Mouse (Mus musculus): ENCODE measurements around the gene Psmd2.
A peak's percentile ranks its signal among the peaks of the same experiment; 100 is the strongest.
"Not testable (repeated sequence)": the region's sequence is repeated elsewhere in the genome, so short reads cannot be mapped to it uniquely, and the experiment has no call there.

Gene Psmd2

GRCm38 (mm10) chr16:20668013-20668412, 16.6 kb downstream of the Psmd2 start, which contains the start of gene Eif4g1:
Eif4g1 (plus strand) TSS chr16:20668313.
- DNase-seq: not testable (repeated sequence)

GRCm38 (mm10) chr16:20670291-20670690, 18.8 kb downstream of the Psmd2 start:
- DNase-seq: no peak

DNA sequence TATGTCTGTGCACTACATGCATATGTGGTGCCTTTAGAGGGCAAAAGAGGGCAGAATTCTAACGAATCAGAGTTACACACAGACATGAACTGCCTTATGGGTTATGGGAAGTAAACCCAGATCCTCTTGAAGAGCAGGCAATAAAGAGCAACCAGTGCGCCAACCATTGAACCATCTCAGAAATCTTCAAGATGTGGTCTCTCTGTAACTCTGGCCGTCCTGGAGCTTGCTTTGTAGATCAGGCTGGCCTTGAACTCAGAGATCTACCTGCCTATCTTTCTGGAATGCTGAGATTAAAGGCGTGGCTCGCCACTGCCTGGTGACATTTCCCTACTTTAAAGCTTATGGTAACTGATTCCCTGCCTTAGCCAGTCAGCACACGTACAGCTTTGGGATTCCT, 20.4 kb downstream of the Psmd2 start:
- DNase-seq: no peak

GRCm38 (mm10) chr16:20672500-20672902, 21.0 kb downstream of the Psmd2 start:
- peak; percentile 93 to 94 for DNase-seq

- DNase-seq: peak in 1 of 2 experiments; percentile 20
Observed at GRCm38 (mm10) chr16:20672965-20673705, 21.7 kb downstream of the Psmd2 start.

- DNase-seq: peak; percentile 38 to 45
Observed at GRCm38 (mm10) chr16:20673706-20674303, 22.4 kb downstream of the Psmd2 start.

DNA sequence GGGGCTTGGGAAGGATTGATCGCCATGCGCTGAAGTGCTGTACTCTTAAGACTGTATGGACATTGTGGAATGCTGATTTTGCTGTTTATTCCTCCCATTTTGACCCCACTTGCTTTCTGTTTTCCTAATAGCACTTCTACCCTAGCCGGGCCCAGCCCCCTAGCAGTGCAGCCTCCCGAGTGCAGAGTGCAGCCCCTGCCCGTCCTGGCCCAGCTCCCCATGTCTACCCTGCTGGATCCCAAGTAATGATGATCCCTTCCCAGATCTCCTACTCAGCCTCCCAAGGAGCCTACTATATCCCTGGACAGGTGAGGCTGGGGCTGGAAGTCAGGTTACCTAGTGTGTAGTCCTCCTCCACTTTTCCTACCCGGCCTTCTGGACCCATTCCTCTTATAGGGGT, 23.8 kb downstream of the Psmd2 start:
- DNase-seq: no peak

- DNase-seq: no peak
Observed at GRCm38 (mm10) chr16:20676702-20677101, 25.2 kb downstream of the Psmd2 start.

- no peak for DNase-seq
Observed at GRCm38 (mm10) chr16:20677380-20677779, 25.9 kb downstream of the Psmd2 start.

DNA sequence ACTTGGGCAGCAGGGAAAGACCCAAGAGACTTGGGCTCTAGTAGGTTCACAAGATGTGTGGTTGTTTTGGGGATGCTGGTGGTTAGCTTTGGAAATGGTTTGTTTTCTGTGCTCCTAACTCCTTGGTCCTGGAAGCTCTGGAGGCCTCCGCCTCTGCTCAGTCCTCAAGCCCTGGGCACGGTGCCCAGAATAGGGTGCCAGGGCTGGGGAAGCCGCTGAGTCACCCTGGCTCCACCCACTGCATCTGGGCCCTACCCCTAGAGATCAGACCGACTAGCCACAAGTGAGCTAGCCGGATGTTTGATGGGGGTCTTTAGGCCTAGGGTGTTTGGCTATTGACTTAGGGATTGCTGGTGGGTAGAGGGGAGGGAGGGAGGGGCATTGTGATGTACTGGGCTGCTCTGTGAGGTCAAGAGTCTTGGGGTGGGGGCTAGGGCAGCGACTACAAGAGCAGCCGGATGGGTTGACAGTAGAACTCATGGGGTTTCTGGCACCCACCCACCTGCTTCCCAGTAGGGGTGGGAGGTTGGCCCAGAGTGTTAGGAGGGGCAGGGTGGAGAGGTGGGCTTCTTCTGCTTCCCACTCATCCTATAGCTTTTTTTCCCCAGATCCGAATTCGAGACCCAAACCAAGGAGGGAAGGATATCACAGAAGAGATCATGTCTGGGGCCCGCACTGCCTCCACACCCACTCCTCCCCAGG, 26.7 kb downstream of the Psmd2 start:
- no peak for DNase-seq

DNA sequence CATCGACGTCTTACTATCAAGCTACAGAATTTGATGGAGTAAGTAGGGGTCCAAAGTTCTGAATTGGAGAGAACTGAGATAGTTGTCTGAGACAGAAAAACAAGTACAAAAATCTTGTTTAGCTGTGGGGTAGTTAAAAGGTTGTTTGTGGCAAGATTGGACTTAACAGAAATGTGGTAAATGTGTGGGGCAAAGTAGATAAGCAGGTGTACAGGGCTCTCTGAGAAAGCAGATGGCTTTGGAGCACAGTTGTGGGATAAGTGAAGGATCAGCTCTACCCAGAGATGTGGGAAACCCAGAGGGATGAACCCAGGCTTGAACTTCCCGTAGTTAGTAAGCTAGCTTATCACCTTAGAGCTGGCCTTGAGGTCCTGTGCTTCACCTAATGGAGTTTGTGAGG, 39.3 kb downstream of the Psmd2 start:
- no peak for DNase-seq

DNA sequence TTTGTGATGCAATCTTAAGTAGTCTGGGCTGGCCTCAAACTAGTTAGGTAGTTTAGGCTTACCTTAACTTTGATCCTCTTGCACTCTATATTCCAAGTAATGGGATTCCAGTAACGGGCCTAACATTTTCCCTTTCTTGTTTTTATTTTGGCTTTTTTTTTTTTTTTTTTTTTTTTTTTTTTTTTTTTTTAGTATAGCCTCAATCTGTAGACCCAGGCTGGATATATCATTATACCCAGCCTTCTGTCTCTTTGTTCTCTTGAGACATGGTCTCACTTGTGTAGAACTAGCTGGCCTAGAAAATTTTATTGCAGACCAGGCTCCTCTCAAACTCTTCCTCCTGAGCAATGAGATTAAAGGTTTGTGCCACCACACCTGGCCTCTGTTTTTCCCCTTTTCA, 40.2 kb downstream of the Psmd2 start:
- no peak for DNase-seq

- DNase-seq: no peak
Observed at GRCm38 (mm10) chr16:20692241-20692965, 41.0 kb downstream of the Psmd2 start.

DNA sequence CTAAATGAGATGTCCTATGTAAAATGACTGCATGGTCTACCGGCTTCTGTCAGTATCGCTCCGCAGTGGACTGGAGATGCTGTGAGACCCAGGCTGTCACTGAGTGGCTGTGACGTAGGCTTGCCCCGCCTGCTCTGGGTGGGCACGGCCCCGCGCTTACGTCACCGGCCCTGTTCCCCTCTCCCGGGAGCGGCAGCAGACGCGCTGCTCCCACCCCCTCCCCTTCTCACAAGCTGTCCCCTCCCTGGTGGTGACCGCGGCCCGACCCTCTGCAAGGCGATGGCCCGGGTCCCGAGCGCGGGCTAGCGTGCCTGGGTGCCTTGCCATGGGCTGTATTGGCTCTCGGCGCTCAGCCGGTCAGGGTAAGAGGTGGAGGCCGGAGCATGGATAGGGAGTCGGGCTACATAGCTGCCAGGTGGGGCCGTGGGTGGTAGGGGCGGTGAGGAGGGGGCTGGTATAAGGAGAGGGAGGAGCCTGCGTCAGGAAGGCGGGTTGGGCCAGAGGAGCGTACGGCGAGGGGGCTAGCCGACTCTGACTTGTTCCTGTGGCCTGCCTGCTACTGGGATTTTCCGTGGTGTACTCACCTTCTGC, 41.8 kb downstream of the Psmd2 start, which contains the start of gene Fam131a:
Gene Fam131a (plus strand): TSS at position 131 of the 591 bp plus-strand sequence.
- DNase-seq: peak; percentile 72 to 73

GRCm38 (mm10) chr16:20694781-20695180, 43.3 kb downstream of the Psmd2 start:
- no peak for DNase-seq

DNA sequence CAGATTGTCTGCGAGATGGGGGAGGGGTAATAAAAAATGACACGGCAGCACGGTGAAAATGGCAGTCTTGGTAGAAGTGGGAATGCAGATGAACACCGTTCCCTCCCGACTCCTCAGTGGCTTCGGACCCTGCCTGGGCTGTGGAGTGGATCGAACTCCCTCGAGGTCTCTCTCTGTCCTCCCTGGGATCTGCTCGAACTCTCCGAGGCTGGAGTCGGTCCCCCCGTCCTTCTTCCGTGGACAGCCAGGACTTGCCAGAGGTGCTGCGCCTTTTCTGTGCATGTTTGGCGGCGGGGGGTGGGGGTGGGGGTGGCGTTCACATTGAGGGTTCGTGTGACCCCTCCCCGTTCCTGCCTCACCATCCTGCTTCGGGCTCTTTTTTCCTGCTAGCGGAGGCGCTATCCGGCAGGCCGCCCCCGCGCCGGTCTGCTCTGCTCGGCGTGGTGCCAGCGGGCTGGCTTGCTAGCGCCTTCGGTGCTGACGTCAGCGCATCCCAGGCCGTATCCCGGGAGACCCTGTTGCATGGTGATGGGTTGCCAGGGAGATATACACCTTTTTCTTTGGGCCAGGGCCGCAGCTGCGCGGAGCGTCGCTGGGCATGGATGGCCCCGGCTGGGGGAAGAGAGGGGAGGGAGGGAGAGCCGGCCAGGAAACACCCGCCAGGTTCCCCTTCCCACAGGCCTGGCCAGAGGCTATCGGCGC, 44.3 kb downstream of the Psmd2 start:
- no peak for DNase-seq

- DNase-seq: no peak
Observed at GRCm38 (mm10) chr16:20699266-20699665, 47.8 kb downstream of the Psmd2 start.

GRCm38 (mm10) chr16:20700036-20700435, 48.6 kb downstream of the Psmd2 start:
- DNase-seq: no peak

DNA sequence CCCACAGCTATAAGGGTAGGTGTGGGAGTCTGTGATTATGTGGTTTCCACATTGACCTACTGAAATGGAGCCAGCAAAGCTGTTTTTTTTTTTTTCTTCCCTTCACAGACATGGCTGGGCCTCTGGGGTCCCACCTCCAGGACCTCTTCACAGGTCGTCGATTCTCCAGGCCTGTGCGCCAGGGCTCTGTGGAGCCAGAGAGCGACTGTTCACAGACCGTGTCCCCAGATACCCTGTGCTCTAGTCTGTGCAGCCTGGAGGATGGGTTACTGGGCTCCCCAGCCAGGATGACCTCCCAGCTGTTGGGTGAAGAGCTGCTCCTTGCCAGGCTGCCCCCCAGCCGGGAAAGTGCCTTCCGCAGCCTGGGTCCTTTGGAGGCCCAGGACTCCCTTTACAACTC, 49.9 kb downstream of the Psmd2 start:
- no peak for DNase-seq

DNA sequence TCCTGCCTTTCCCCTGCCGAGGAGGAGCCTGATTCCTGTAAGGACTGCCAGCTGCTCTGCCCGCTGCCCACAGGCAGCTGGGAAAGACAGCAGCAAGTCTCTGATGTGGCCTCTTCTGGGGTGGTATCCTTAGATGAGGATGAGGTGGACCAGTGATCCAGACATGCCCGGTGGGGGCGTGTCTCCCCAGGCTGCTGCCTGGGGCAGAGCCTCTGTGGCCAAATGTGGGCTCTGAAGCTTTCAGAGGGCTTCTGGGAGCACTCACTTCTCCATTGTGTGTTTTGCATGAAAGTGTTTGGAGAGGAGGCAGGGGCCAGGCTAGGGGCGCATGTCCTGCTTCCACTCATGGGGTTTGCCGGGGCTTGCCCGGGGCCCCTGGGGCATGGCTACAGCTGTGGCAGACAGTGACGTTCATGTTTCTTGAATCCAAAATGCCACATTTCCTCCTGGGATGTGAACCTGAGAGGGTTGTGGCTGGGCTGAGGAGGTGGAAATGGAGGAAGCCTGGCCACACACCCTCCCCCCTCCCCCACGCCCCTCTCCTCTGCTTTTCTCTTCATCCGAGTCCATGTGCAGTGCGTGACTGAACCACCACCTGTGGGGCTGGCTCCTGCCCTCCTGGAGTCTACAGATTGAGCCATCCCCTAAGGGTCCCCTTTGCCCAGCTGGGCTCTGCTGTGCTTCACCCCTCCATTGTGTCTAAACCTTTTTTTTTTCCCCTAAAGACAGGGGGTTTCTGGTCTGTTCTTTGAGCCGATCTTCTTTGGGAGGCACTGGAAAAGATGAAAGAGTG, 50.5 kb downstream of the Psmd2 start:
- DNase-seq: no peak

DNA sequence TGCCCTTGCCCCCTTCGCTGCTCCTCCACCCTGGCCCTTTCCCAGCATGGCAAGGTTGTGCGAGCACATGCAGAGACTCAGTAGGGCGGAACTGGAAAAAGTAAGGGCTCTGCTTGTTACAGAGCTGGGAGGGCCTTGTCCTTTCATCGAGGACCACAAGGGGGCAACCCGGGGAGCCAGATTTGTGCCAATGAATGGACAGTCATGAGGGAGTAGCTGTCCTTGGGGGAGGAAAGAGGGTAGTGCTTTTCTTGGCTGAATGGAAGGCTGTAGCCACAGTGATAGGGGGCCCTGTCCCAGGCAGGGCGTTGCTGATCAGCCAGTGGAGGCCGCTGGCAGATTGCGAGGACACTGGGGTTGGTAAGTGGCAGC, 51.1 kb downstream of the Psmd2 start:
- DNase-seq: peak; percentile 62 to 66
